Mouse (Mus musculus): ENCODE results near the gene Ankrd44. TPM values are rescaled to one million over a fixed set of nuclear protein-coding genes. Genes with fewer than 3 reads are reported as not detected.

The Ankrd44 gene
- polyA plus RNA-seq, 1 experiment: 3.7 TPM

GRCm38 (mm10) chr1:54888449-54888848 is 37.7 kb downstream of the Ankrd44 start:
- WGBS: 62% methylated on average over 5 of the region's 5 CpGs
- Histone ChIP-seq H3K4me1 (ENCODE audit: control insufficient read depth, insufficient read depth, insufficient read length, low read length) (no peaks in the 10 kb centered on the region), H3K4me3 (ENCODE audit: low read depth, low read length) (no peak overlapping the region), H3K27ac (ENCODE audit: insufficient read depth, low read depth, low read length) (no peak overlapping the region), H3K27me3 (ENCODE audit: control insufficient read depth, insufficient read depth, low read length) (no peaks in the 10 kb centered on the region), H3K36me3 (ENCODE audit: control insufficient read depth, insufficient read depth, low read length) (no peaks in the 10 kb centered on the region)
- TF ChIP-seq POLR2A (IDR thresholded peaks at IDR 0.05; ENCODE audit: low read depth, low read length) (no peak), CTCF (IDR thresholded peaks at IDR 0.05; ENCODE audit: extremely low read depth, insufficient read length, insufficient replicate concordance, low read depth, low read length) (no peak)

GRCm38 (mm10) chr1:54887873-54888272 is 38.3 kb downstream of the Ankrd44 start:
- no peak overlapping the region for H3K27ac ChIP-seq (ENCODE audit: insufficient read depth, low read depth, low read length)
- no peak overlapping the region for H3K4me3 ChIP-seq (ENCODE audit: low read depth, low read length)
- H3K36me3 ChIP-seq (ENCODE audit: control insufficient read depth, insufficient read depth, low read length): no peaks in the 10 kb centered on the region
- peaks cover 4% of the 10 kb centered on the region; the same call in 1 of the 2 replicates for H3K4me1 ChIP-seq (ENCODE audit: control insufficient read depth, insufficient read depth, insufficient read length, low read length)
- WGBS: 78% methylated on average over 3 of the region's 3 CpGs
- no peak for TF ChIP-seq CTCF (IDR thresholded peaks at IDR 0.05; ENCODE audit: extremely low read depth, insufficient read length, insufficient replicate concordance, low read depth, low read length)
- TF ChIP-seq POLR2A (IDR thresholded peaks at IDR 0.05; ENCODE audit: low read depth, low read length): no peak
- no peaks in the 10 kb centered on the region for H3K27me3 ChIP-seq (ENCODE audit: control insufficient read depth, insufficient read depth, low read length)

GRCm38 (mm10) chr1:54882856-54883467 is 43.2 kb downstream of the Ankrd44 start:
- TF ChIP-seq POLR2A (IDR thresholded peaks at IDR 0.05; ENCODE audit: low read depth, low read length): no peak
- TF ChIP-seq CTCF (IDR thresholded peaks at IDR 0.05; ENCODE audit: extremely low read depth, insufficient read length, insufficient replicate concordance, low read depth, low read length): no peak
- no peaks in the 10 kb centered on the region for H3K27me3 ChIP-seq (ENCODE audit: control insufficient read depth, insufficient read depth, low read length)
- 68% methylated on average over 2 of the region's 2 CpGs for WGBS
- no peaks in the 10 kb centered on the region for H3K36me3 ChIP-seq (ENCODE audit: control insufficient read depth, insufficient read depth, low read length)
- H3K4me3 ChIP-seq (ENCODE audit: low read depth, low read length): no peak overlapping the region
- H3K27ac ChIP-seq (ENCODE audit: insufficient read depth, low read depth, low read length): no peak overlapping the region
- H3K4me1 ChIP-seq (ENCODE audit: control insufficient read depth, insufficient read depth, insufficient read length, low read length): peaks cover 4% of the 10 kb centered on the region; the same call in 1 of the 2 replicates

- TF ChIP-seq POLR2A (IDR thresholded peaks at IDR 0.05; ENCODE audit: low read depth, low read length) (no peak), CTCF (IDR thresholded peaks at IDR 0.05; ENCODE audit: extremely low read depth, insufficient read length, insufficient replicate concordance, low read depth, low read length) (no peak)
- WGBS: 83% methylated on average over 3 of the region's 3 CpGs
- Histone ChIP-seq H3K4me3 (ENCODE audit: low read depth, low read length) (no peak overlapping the region), H3K27ac (ENCODE audit: insufficient read depth, low read depth, low read length) (no peak overlapping the region), H3K27me3 (ENCODE audit: control insufficient read depth, insufficient read depth, low read length) (no peaks in the 10 kb centered on the region), H3K36me3 (ENCODE audit: control insufficient read depth, insufficient read depth, low read length) (no peaks in the 10 kb centered on the region), H3K4me1 (ENCODE audit: control insufficient read depth, insufficient read depth, insufficient read length, low read length) (peaks cover 4% of the 10 kb centered on the region; the same call in 1 of the 2 replicates)
Observed at GRCm38 (mm10) chr1:54881523-54881922, 44.7 kb downstream of the Ankrd44 start.

GRCm38 (mm10) chr1:54877423-54878073 is 48.6 kb downstream of the Ankrd44 start:
- Histone ChIP-seq H3K27me3 (ENCODE audit: control insufficient read depth, insufficient read depth, low read length) (no peaks in the 10 kb centered on the region), H3K36me3 (ENCODE audit: control insufficient read depth, insufficient read depth, low read length) (no peaks in the 10 kb centered on the region), H3K4me3 (ENCODE audit: low read depth, low read length) (no peak overlapping the region), H3K27ac (ENCODE audit: insufficient read depth, low read depth, low read length) (no peak overlapping the region), H3K4me1 (ENCODE audit: control insufficient read depth, insufficient read depth, insufficient read length, low read length) (no peaks in the 10 kb centered on the region)
- TF ChIP-seq POLR2A (IDR thresholded peaks at IDR 0.05; ENCODE audit: low read depth, low read length) (no peak), CTCF (IDR thresholded peaks at IDR 0.05; ENCODE audit: extremely low read depth, insufficient read length, insufficient replicate concordance, low read depth, low read length) (no peak)
- 82% methylated on average over 10 of the region's 10 CpGs for WGBS

GRCm38 (mm10) chr1:54877014-54877413 is 49.2 kb downstream of the Ankrd44 start:
- TF ChIP-seq CTCF (IDR thresholded peaks at IDR 0.05; ENCODE audit: extremely low read depth, insufficient read length, insufficient replicate concordance, low read depth, low read length) (no peak), POLR2A (IDR thresholded peaks at IDR 0.05; ENCODE audit: low read depth, low read length) (no peak)
- Histone ChIP-seq H3K27me3 (ENCODE audit: control insufficient read depth, insufficient read depth, low read length) (no peaks in the 10 kb centered on the region), H3K27ac (ENCODE audit: insufficient read depth, low read depth, low read length) (no peak overlapping the region), H3K4me1 (ENCODE audit: control insufficient read depth, insufficient read depth, insufficient read length, low read length) (no peaks in the 10 kb centered on the region), H3K4me3 (ENCODE audit: low read depth, low read length) (no peak overlapping the region), H3K36me3 (ENCODE audit: control insufficient read depth, insufficient read depth, low read length) (no peaks in the 10 kb centered on the region)
- WGBS: 87% methylated on average over 5 of the region's 5 CpGs

GRCm38 (mm10) chr1:54874094-54874493 is 52.1 kb downstream of the Ankrd44 start:
- Histone ChIP-seq H3K36me3 (ENCODE audit: control insufficient read depth, insufficient read depth, low read length) (no peaks in the 10 kb centered on the region), H3K27ac (ENCODE audit: insufficient read depth, low read depth, low read length) (no peak overlapping the region), H3K4me1 (ENCODE audit: control insufficient read depth, insufficient read depth, insufficient read length, low read length) (no peaks in the 10 kb centered on the region; the same call in 1 of the 2 replicates), H3K27me3 (ENCODE audit: control insufficient read depth, insufficient read depth, low read length) (no peaks in the 10 kb centered on the region), H3K4me3 (ENCODE audit: low read depth, low read length) (no peak overlapping the region)
- no peak for TF ChIP-seq POLR2A (IDR thresholded peaks at IDR 0.05; ENCODE audit: low read depth, low read length)
- no peak for TF ChIP-seq CTCF (IDR thresholded peaks at IDR 0.05; ENCODE audit: extremely low read depth, insufficient read length, insufficient replicate concordance, low read depth, low read length)
- WGBS: 73% methylated on average over 6 of the region's 6 CpGs

Data from small intestine, adult 2 months (tissue).